Mouse (Mus musculus) hindbrain, embryonic 16.5 days (tissue): ENCODE measurements around the gene P3h3. TPM values are rescaled to one million over a fixed set of nuclear protein-coding genes. Genes with fewer than 3 reads are reported as not detected.
"Not testable (repeated sequence)": the region's sequence is repeated elsewhere in the genome, so short reads cannot be mapped to it uniquely, and the experiment has no call there.

ENCODE experiments used
- ATAC-seq: fragments of 200-750 bp; cut with Nextera tagmentation; 2 replicates; pipeline ENCODE4 v1.8.0; 2017; ENCODE audit warnings: moderate TSS enrichment, moderate library complexity
- H3K27ac ChIP-seq: fragments of 300-500 bp; sonication (generic); 2 replicates; pipeline ENCODE4 v1.5.1; 2014; ENCODE audit warnings: low read depth, mild to moderate bottlenecking, control low read depth, low read length, moderate library complexity
- H3K27me3 ChIP-seq: fragments of 300-500 bp; sonication (generic); replicated peaks from 2 replicates; pipeline ENCODE4 v1.6.1; 2014; ENCODE audit warnings: low read length; ENCODE audit not compliant: control insufficient read depth, insufficient read depth
- H3K36me3 ChIP-seq: fragments of 300-500 bp; sonication (generic); 2 replicates; pipeline ENCODE4 v1.6.1; 2014; ENCODE audit warnings: mild to moderate bottlenecking, low read length, moderate library complexity, mixed read lengths; ENCODE audit not compliant: control insufficient read depth, insufficient read depth
- H3K4me1 ChIP-seq: fragments of 300-500 bp; sonication (generic); 2 replicates; pipeline ENCODE4 v1.6.1; 2014; ENCODE audit warnings: low read depth, low read length; ENCODE audit not compliant: control insufficient read depth, insufficient read depth
- H3K4me2 ChIP-seq: fragments of 300-500 bp; sonication (generic); 2 replicates; pipeline ENCODE4 v1.6.1; 2014; ENCODE audit warnings: mild to moderate bottlenecking, low read length, control low read depth, moderate library complexity
- H3K4me3 ChIP-seq: fragments of 300-500 bp; sonication (generic); 2 replicates; pipeline ENCODE4 v1.5.1; 2014; ENCODE audit warnings: mild to moderate bottlenecking, low read length, control low read depth, moderate library complexity
- H3K9ac ChIP-seq: fragments of 300-500 bp; sonication (generic); 2 replicates; pipeline ENCODE4 v1.6.1; 2014; ENCODE audit warnings: low read depth, mild to moderate bottlenecking, control low read depth, low read length, moderate library complexity
- H3K9me3 ChIP-seq: fragments of 300-500 bp; sonication (generic); 2 replicates; pipeline ENCODE4 v1.6.1; 2014; ENCODE audit warnings: mild to moderate bottlenecking, low read length, moderate library complexity; ENCODE audit not compliant: control insufficient read depth
- WGBS: fragments of 180-500 bp; shearing (Covaris S2); extraction: QIAGEN DNeasy Blood & Tissue Kit; methylation state at CpG from one replicate; pipeline ENCODE4 v1.1.7; 2014; 5-methylcytosine and 5-hydroxymethylcytosine counted together
- polyA plus RNA-seq: library from polyadenylated mRNA; unstranded; fragments of >200 nt; fragmentation: Nextera tagmentation; extraction: Ambion mirVana; gene quantifications from 2 replicates; pipeline ENCODE4 v1.2.1, GENCODE M21; 2015

P3h3 gene
- polyA plus RNA-seq, 1 experiment from 2014 or later: 7.5 TPM

DNA sequence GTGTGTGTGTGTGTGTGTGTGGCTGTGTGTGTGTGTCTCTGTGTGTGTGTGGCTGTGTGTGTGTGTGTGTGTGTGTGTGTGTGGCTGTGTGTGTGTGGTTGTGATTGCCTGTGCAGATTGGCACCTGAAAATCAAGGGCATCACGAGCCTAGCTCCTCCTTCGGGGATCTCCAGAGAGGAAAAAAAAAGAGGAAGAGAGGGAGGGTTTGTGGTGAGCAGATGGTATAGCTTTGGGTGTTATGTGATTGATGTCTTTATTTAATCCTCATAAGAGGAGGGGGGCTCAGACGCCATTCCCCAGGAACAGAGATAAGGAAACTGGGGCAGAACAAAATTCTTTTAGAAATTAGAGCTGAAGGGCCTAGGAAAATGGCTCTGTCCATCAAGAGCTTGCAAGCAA is 40.8 kb upstream of the P3h3 start:
- Histone ChIP-seq H3K27me3 (no peaks in the 10 kb centered on the region), H3K36me3 (no peaks in the 10 kb centered on the region), H3K4me3 (no peak overlapping the region), H3K4me2 (no peak overlapping the region), H3K27ac (no peak overlapping the region), H3K4me1 (peaks cover 2% of the 10 kb centered on the region; the same call in 1 of the 2 replicates), H3K9ac (no peak overlapping the region), H3K9me3 (no peaks in the 10 kb centered on the region)
- no peak for ATAC-seq
- 29% methylated on average over 3 of the region's 3 CpGs for WGBS

GRCm38 (mm10) chr6:124894113-124894512 is 36.6 kb upstream of the P3h3 start:
- not testable (repeated sequence) for H3K4me1 ChIP-seq, H3K27ac ChIP-seq, H3K9me3 ChIP-seq, H3K27me3 ChIP-seq, H3K4me2 ChIP-seq, H3K36me3 ChIP-seq, H3K4me3 ChIP-seq, ATAC-seq, H3K9ac ChIP-seq
- 87% methylated on average over 2 of the region's 2 CpGs for WGBS

DNA sequence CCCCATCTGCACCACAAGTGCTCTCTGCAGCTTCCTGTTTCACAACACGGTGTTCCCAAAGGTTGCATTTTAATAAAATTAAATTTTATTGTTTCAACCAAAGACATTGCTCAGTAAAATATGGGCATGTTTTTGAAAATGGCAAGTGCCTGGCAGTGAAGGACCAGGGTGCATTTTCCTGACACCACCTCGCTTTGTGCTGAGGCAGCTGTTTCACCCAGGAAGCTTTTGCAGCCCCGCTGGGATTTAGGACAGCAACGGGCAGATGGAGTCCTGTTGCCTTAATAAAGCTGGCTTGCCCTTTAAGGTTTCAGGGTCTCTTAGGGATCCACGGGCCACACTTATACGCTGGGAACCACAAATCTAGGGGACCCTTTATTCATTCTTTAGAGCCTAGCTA is 33.4 kb upstream of the P3h3 start:
- WGBS: 65% methylated on average over 6 of the region's 6 CpGs
- H3K4me2 ChIP-seq: no peak overlapping the region
- H3K4me1 ChIP-seq: no peaks in the 10 kb centered on the region
- no peaks in the 10 kb centered on the region for H3K9me3 ChIP-seq
- H3K27me3 ChIP-seq: no peaks in the 10 kb centered on the region
- no peaks in the 10 kb centered on the region for H3K36me3 ChIP-seq
- H3K4me3 ChIP-seq: no peak overlapping the region
- H3K9ac ChIP-seq: no peak overlapping the region
- no peak for ATAC-seq
- no peak overlapping the region for H3K27ac ChIP-seq

DNA sequence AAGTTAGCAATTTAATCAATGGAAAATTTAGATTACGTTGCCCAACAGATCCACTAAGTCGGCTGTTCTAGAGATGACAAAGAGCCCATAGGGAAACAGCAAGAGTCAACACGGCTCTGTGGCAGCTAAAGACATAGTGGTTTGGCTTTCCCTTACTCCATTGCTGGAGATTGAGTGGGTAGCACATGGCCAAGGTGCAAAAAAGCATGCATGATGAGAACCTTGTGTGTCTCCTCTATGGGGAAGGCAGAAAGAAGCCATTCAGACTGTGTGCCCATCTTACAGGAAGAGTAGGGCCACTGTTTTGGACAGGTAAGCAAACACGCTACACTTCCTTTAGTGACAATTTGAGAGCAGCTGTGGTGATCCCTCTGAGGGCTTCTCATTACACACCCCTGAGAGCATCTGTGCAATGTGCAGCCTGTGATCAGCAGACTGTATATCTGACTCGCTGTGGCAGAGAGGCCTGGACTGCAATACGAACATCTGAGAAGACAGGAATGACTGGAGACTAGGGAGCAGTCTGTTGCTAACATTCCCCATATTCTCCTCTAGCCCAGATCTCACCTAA is 31.1 kb upstream of the P3h3 start:
- WGBS: 86% methylated on average over 6 of the region's 6 CpGs
- Histone ChIP-seq H3K4me2 (no peak overlapping the region), H3K36me3 (no peaks in the 10 kb centered on the region), H3K9ac (no peak overlapping the region), H3K27ac (no peak overlapping the region), H3K27me3 (no peaks in the 10 kb centered on the region), H3K4me3 (no peak overlapping the region), H3K9me3 (no peaks in the 10 kb centered on the region), H3K4me1 (no peaks in the 10 kb centered on the region)
- ATAC-seq: no peak

DNA sequence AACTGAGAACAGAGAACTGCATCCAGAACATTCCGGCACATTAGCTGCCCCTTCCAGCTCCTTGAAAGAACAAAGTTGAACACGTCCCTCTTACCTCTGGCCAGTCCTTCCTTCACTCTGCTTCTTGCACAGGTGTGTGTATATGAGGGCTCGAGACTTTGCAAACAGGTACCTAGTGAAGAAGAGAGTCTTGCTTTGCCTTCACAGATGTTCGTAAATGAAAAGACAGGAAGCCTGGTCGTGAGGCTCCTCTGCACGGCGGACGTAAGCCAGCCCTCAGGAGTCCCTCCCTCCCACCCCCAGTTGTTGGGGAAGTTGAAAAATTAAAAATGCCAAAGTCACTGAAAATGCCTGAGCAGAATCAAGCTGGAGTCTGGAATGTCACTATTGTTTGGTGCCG is 30.4 kb upstream of the P3h3 start, which contains the start of gene Cd4:
TSS of gene Cd4 (minus strand) at position 236 of the 400 bp plus-strand sequence.
- Histone ChIP-seq H3K9ac (no peak within 1 kb of the TSS), H3K27ac (no peak within 1 kb of the TSS), H3K36me3 (no peaks in the 10 kb centered on the region), H3K4me1 (no peaks in the 10 kb centered on the region), H3K27me3 (no peaks in the 10 kb centered on the region), H3K9me3 (no peaks in the 10 kb centered on the region), H3K4me3 (no peak within 1 kb of the TSS), H3K4me2 (no peak within 1 kb of the TSS)
- ATAC-seq: no peak
- 91% methylated on average over 9 of the region's 9 CpGs for WGBS

- H3K36me3 ChIP-seq: no peaks in the 10 kb centered on the region
- no peak overlapping the region for H3K4me2 ChIP-seq
- WGBS: 95% methylated on average over 8 of the region's 8 CpGs
- no peak overlapping the region for H3K27ac ChIP-seq
- no peak overlapping the region for H3K9ac ChIP-seq
- no peak overlapping the region for H3K4me3 ChIP-seq
- no peaks in the 10 kb centered on the region for H3K9me3 ChIP-seq
- H3K27me3 ChIP-seq: no peaks in the 10 kb centered on the region
- ATAC-seq: no peak
- H3K4me1 ChIP-seq: no peaks in the 10 kb centered on the region
Measured at GRCm38 (mm10) chr6:124885956-124886381, 28.4 kb upstream of the P3h3 start.

DNA sequence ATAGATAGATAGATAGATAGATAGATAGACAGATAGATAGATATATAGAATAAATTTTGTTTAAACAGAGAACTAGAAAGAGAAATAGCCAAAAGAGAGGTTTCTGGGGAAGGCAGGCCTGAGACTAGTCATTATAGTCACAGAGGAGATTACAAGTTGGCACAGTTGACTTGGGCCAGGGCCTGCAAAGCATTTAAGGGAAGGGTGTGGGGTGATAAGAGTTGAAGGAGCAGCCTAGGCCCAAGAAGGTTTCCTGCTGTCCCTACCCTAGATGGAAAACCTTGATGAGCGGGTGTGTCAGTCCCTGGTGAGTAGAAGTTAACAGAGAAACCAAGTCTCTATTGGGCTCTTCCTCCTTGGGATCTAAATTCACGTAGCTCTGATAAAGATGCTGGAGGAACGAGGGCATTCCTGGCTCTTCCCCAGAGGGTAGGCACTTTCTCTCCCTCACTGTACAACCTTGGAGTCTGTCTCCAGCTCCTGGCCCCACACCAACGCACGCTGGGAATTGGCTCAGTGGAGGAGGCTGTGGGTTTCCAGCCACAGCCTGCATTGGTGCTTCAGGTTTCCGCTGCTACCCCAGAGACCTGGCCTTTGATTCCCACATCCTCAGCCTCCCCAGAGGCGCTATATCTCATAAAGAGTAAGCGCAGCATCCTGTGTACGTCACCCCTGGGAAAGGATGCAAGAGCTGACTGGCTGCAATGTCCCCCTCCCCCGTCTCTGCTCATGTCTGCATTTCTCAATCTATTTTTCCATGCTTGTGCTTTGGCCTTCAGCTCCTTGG is 27.4 kb upstream of the P3h3 start:
- H3K9ac ChIP-seq: no peak overlapping the region
- no peaks in the 10 kb centered on the region for H3K36me3 ChIP-seq
- no peak overlapping the region for H3K4me3 ChIP-seq
- ATAC-seq: no peak; the same call in 1 of the 2 replicates
- H3K4me1 ChIP-seq: no peaks in the 10 kb centered on the region
- H3K9me3 ChIP-seq: no peaks in the 10 kb centered on the region
- 65% methylated on average over 10 of the region's 10 CpGs for WGBS
- H3K4me2 ChIP-seq: no peak overlapping the region
- H3K27me3 ChIP-seq: no peaks in the 10 kb centered on the region
- no peak overlapping the region for H3K27ac ChIP-seq

DNA sequence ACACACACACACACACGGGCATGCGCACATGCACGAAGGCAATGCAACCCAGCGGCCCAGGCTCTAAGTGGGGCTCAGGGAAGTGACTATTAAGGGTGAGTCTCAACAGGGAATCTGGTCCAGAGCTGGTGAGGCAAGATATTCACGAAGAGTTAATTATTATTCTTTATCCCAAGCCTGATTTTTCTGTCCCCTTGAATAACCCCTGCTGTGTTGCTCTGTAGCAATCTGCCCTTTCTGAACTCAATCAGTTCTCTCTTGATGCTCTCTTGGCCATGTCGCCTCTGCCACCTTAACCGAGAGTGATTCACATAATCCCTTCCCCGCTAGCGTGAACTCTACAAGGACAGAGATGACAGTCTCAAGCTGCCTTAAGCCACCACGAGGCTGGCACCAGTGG is 25.8 kb upstream of the P3h3 start:
- Histone ChIP-seq H3K4me2 (no peak overlapping the region), H3K36me3 (no peaks in the 10 kb centered on the region), H3K4me3 (no peak overlapping the region), H3K9ac (no peak overlapping the region), H3K27ac (no peak overlapping the region), H3K4me1 (no peaks in the 10 kb centered on the region), H3K9me3 (no peaks in the 10 kb centered on the region), H3K27me3 (no peaks in the 10 kb centered on the region)
- no peak for ATAC-seq
- WGBS: 76% methylated on average over 10 of the region's 10 CpGs

- Histone ChIP-seq H3K36me3 (no peaks in the 10 kb centered on the region), H3K9me3 (no peaks in the 10 kb centered on the region), H3K4me2 (no peak overlapping the region), H3K27ac (no peak overlapping the region), H3K27me3 (no peaks in the 10 kb centered on the region), H3K4me1 (no peaks in the 10 kb centered on the region), H3K4me3 (no peak overlapping the region), H3K9ac (no peak overlapping the region)
- ATAC-seq: no peak
- 93% methylated on average over 9 of the region's 9 CpGs for WGBS
Measured at GRCm38 (mm10) chr6:124881821-124882220, 24.3 kb upstream of the P3h3 start.
